ENCODE assay signal across 7 mouse cellular contexts in the genomic region with DNA sequence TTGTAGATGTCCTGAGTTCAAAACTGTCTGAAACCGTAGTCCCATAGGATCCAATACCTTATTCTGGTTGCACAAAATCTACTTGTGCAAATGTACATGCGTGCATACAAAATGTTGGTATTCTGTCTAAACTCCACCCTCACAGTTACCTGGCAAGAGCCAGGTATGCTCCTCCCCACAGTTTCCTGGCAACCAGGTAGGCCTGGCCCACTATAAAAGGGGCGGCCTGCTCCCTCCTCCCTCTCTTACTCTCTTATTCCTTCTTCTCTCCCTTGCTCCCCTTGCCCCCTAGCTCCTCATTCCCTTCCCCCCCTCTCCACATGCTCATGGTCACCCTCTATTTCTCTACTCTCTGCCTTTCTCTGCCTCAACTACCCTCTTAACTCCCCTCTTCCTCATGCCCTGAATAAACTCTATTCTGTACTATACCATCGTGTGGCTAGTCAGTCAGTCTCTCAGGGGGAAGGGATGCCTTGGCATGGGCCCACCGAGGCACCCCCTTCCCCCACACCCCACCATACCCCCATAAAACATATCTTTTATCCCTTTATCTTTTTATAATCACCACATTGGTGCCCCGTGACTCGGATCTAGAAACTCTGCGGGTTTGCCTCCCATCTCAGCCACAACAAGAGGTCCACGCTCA. TPM values are rescaled to one million over a fixed set of nuclear protein-coding genes. Genes with fewer than 3 reads are reported as not detected.
DNase-seq lines count a peak whose midpoint lies in the region; ATAC-seq and TF ChIP-seq lines count a peak whose summit lies in the region.

No protein-coding gene starts in this region.

- no peak for DNase-seq in midbrain, embryonic 10.5 days (ENCODE audit: low spot score)
- DNase-seq in midbrain, postnatal 0 days (ENCODE audit: low spot score): no peak
- no peak for DNase-seq in hindbrain, postnatal 0 days (ENCODE audit: low spot score)
- DNase-seq in lung, embryonic 14.5 days: peak; percentile 22
- DNase-seq in stomach, postnatal 0 days (ENCODE audit: low spot score): peak; percentile 46
- DNase-seq in right cerebral cortex, postnatal 25 days: no peak
- DNase-seq in adrenal gland, postnatal 4 days (ENCODE audit: low spot score in 2 of 2): no peak

- H3K4me1 ChIP-seq in midbrain, embryonic 10.5 days: peaks cover 17% of the 10 kb centered on the region
- peaks cover 4% of the 10 kb centered on the region; the same call in 1 of the 2 replicates for H3K4me1 ChIP-seq in midbrain, postnatal 0 days (ENCODE audit: insufficient read depth, low read length)
- H3K4me1 ChIP-seq in hindbrain, postnatal 0 days (ENCODE audit: insufficient read depth, low read length): peaks cover 7% of the 10 kb centered on the region; the same call in 1 of the 2 replicates
- H3K4me1 ChIP-seq in lung, embryonic 14.5 days (ENCODE audit: insufficient read depth): no peaks in the 10 kb centered on the region; the same call in 1 of the 2 replicates
- no peaks in the 10 kb centered on the region; the same call in 1 of the 2 replicates for H3K4me1 ChIP-seq in stomach, postnatal 0 days (replicated peaks; ENCODE audit: control insufficient read depth, insufficient read depth)

- TF ChIP-seq CTCF in midbrain, postnatal 0 days (IDR thresholded peaks at IDR 0.05): no peak
- no peak for TF ChIP-seq CTCF in hindbrain, postnatal 0 days (IDR thresholded peaks at IDR 0.05; ENCODE audit: low read depth)
- TF ChIP-seq CTCF in lung, embryonic 14.5 days (IDR thresholded peaks at IDR 0.05; ENCODE audit: low read depth): no peak
- no peak for TF ChIP-seq CTCF in stomach, postnatal 0 days (IDR thresholded peaks at IDR 0.05; ENCODE audit: low read depth)

- H3K27ac ChIP-seq in midbrain, embryonic 10.5 days (replicated peaks): peak overlapping the region; percentile 59
- H3K27ac ChIP-seq in midbrain, postnatal 0 days (ENCODE audit: low read depth, low read length): no peak overlapping the region
- 0 out of 2 replicates have a peak overlapping the region, but pooled peaks have one; percentile 22 for H3K27ac ChIP-seq in hindbrain, postnatal 0 days
- peak overlapping the region; percentile 80 for H3K27ac ChIP-seq in lung, embryonic 14.5 days (ENCODE audit: low read depth)
- H3K27ac ChIP-seq in stomach, postnatal 0 days (replicated peaks): no peak overlapping the region

- ATAC-seq in midbrain, postnatal 0 days (ENCODE audit: low FRiP score): no peak
- 0 out of 2 replicates have a peak, but pooled peaks have one; percentile 11 for ATAC-seq in hindbrain, postnatal 0 days
- ATAC-seq in lung, embryonic 14.5 days (ENCODE audit: insufficient read depth): no peak
- peak; percentile 9; the same call in 1 of the 2 replicates for ATAC-seq in stomach, postnatal 0 days (ENCODE audit: low FRiP score, low TSS enrichment)

- H3K4me2 ChIP-seq in midbrain, postnatal 0 days (ENCODE audit: low read depth, low read length, poor library complexity, severe bottlenecking): no peak overlapping the region; the same call in 1 of the 2 replicates
- H3K4me2 ChIP-seq in hindbrain, postnatal 0 days (ENCODE audit: low read depth, low read length): peak overlapping the region; percentile 45
- peak overlapping the region; percentile 51 for H3K4me2 ChIP-seq in lung, embryonic 14.5 days
- H3K4me2 ChIP-seq in stomach, postnatal 0 days (replicated peaks; ENCODE audit: low read depth): peak overlapping the region; percentile 50

- no peak for TF ChIP-seq EP300 in stomach, postnatal 0 days (optimal IDR thresholded peaks at IDR 0.05)

- peak overlapping the region; percentile 41 for H3K4me3 ChIP-seq in midbrain, embryonic 10.5 days
- H3K4me3 ChIP-seq in midbrain, postnatal 0 days (ENCODE audit: low read depth, low read length): no peak overlapping the region
- H3K4me3 ChIP-seq in hindbrain, postnatal 0 days (ENCODE audit: low read length): no peak overlapping the region
- no peak overlapping the region for H3K4me3 ChIP-seq in lung, embryonic 14.5 days (ENCODE audit: low read depth, low read length)
- H3K4me3 ChIP-seq in stomach, postnatal 0 days (ENCODE audit: low read depth, low read length): no peak overlapping the region

- no peaks in the 10 kb centered on the region; the same call in 1 of the 2 replicates for H3K27me3 ChIP-seq in midbrain, embryonic 10.5 days (ENCODE audit: low read depth, poor library complexity, severe bottlenecking)
- H3K27me3 ChIP-seq in midbrain, postnatal 0 days (ENCODE audit: insufficient read depth, low read length): no peaks in the 10 kb centered on the region
- H3K27me3 ChIP-seq in hindbrain, postnatal 0 days (ENCODE audit: insufficient read depth, low read length): no peaks in the 10 kb centered on the region
- no peaks in the 10 kb centered on the region for H3K27me3 ChIP-seq in lung, embryonic 14.5 days (ENCODE audit: insufficient read depth, low read length)
- no peaks in the 10 kb centered on the region for H3K27me3 ChIP-seq in stomach, postnatal 0 days (ENCODE audit: control insufficient read depth, insufficient read depth, low read length)

- no peak overlapping the region for H3K9ac ChIP-seq in midbrain, postnatal 0 days (replicated peaks; ENCODE audit: low read length, poor library complexity, severe bottlenecking)
- no peak overlapping the region for H3K9ac ChIP-seq in hindbrain, postnatal 0 days (replicated peaks; ENCODE audit: low read length)
- peak overlapping the region; percentile 8; the same call in 1 of the 2 replicates for H3K9ac ChIP-seq in lung, embryonic 14.5 days
- H3K9ac ChIP-seq in stomach, postnatal 0 days (ENCODE audit: low read length): no peak overlapping the region; the same call in 1 of the 2 replicates

- no peaks in the 10 kb centered on the region for H3K36me3 ChIP-seq in midbrain, embryonic 10.5 days
- no peaks in the 10 kb centered on the region for H3K36me3 ChIP-seq in midbrain, postnatal 0 days (ENCODE audit: insufficient read depth, low read length)
- H3K36me3 ChIP-seq in hindbrain, postnatal 0 days (ENCODE audit: insufficient read depth, low read length): no peaks in the 10 kb centered on the region
- H3K36me3 ChIP-seq in lung, embryonic 14.5 days (ENCODE audit: insufficient read depth): no peaks in the 10 kb centered on the region
- no peaks in the 10 kb centered on the region for H3K36me3 ChIP-seq in stomach, postnatal 0 days (ENCODE audit: control insufficient read depth, insufficient read depth, low read length)

- WGBS in midbrain, embryonic 10.5 days: 86% methylated on average over 9 of the region's 9 CpGs
- 78% methylated on average over 9 of the region's 9 CpGs for WGBS in midbrain, postnatal 0 days
- 84% methylated on average over 9 of the region's 9 CpGs for WGBS in hindbrain, postnatal 0 days
- 69% methylated on average over 9 of the region's 9 CpGs for WGBS in lung, embryonic 14.5 days
- 71% methylated on average over 9 of the region's 9 CpGs for WGBS in stomach, postnatal 0 days

- H3K9me3 ChIP-seq in midbrain, embryonic 10.5 days (replicated peaks): no peaks in the 10 kb centered on the region
- H3K9me3 ChIP-seq in midbrain, postnatal 0 days (ENCODE audit: low read length): no peaks in the 10 kb centered on the region
- no peaks in the 10 kb centered on the region for H3K9me3 ChIP-seq in hindbrain, postnatal 0 days (ENCODE audit: low read length)
- H3K9me3 ChIP-seq in lung, embryonic 14.5 days (ENCODE audit: low read depth, low read length): no peaks in the 10 kb centered on the region; the same call in 1 of the 2 replicates
- H3K9me3 ChIP-seq in stomach, postnatal 0 days (ENCODE audit: control insufficient read depth, low read length): no peaks in the 10 kb centered on the region

RNA-seq across cellular contexts. Expression of gene Galm, which starts 31.9 kb away (rescaled TPM):
- polyA plus RNA-seq in midbrain, embryonic 10.5 days (2016; fragmentation: Nextera tagmentation; extraction: Ambion mirVana): 8.1 and 9.9 TPM in 2 replicates
- 1.3 and 1.5 TPM in 2 replicates for total RNA-seq in midbrain, postnatal 0 days (2014; rRNA removed)
- polyA plus RNA-seq in midbrain, postnatal 0 days (2015; fragmentation: Nextera tagmentation; extraction: Ambion mirVana): 1.00 and 1.1 TPM in 2 replicates
- 1.9 and 2.6 TPM in 2 replicates for total RNA-seq in hindbrain, postnatal 0 days (2014; rRNA removed)
- polyA plus RNA-seq in hindbrain, postnatal 0 days (2015; fragmentation: Nextera tagmentation; extraction: Ambion mirVana): 2.4 and 2.8 TPM in 2 replicates
- 15.8 and 19.2 TPM in 2 replicates for polyA plus RNA-seq in lung, embryonic 14.5 days (2014; fragmentation: Nextera tagmentation; extraction: Ambion mirVana)
- 31.6 and 34.3 TPM in 2 replicates for polyA plus RNA-seq in stomach, postnatal 0 days (2015; fragmentation: Nextera tagmentation; extraction: Ambion mirVana)
- total RNA-seq in adrenal gland, postnatal 4 days (2021): 10 to 100 TPM; 14.5 to 16.2 TPM

RNA-seq across cellular contexts. Expression of gene Hnrnpll, which starts 33.2 kb away (rescaled TPM):
- 85.2 and 86.7 TPM in 2 replicates for polyA plus RNA-seq in midbrain, embryonic 10.5 days (2016; fragmentation: Nextera tagmentation; extraction: Ambion mirVana)
- total RNA-seq in midbrain, postnatal 0 days (2014; rRNA removed): 56.1 and 64.5 TPM in 2 replicates
- polyA plus RNA-seq in midbrain, postnatal 0 days (2015; fragmentation: Nextera tagmentation; extraction: Ambion mirVana): 36.3 and 38.5 TPM in 2 replicates
- total RNA-seq in hindbrain, postnatal 0 days (2014; rRNA removed): 41.8 and 52.7 TPM in 2 replicates
- polyA plus RNA-seq in hindbrain, postnatal 0 days (2015; fragmentation: Nextera tagmentation; extraction: Ambion mirVana): 40.0 and 40.2 TPM in 2 replicates
- polyA plus RNA-seq in lung, embryonic 14.5 days (2014; fragmentation: Nextera tagmentation; extraction: Ambion mirVana): 92.3 and 93.1 TPM in 2 replicates
- 18.3 and 20.9 TPM in 2 replicates for polyA plus RNA-seq in stomach, postnatal 0 days (2015; fragmentation: Nextera tagmentation; extraction: Ambion mirVana)
- 10 to 100 TPM; 72.6 to 73.0 TPM for total RNA-seq in adrenal gland, postnatal 4 days (2021)

Comparison
In these comparisons a context has a peak if more than half of its experiments do, and no peak if none do; other contexts are left out.
1. H3K27ac ChIP-seq: peak in midbrain, embryonic 10.5 days (single experiment), hindbrain, postnatal 0 days (single experiment) and lung, embryonic 14.5 days (single experiment); none in midbrain, postnatal 0 days (single experiment) and stomach, postnatal 0 days (single experiment).
2. DNase-seq: peak in lung, embryonic 14.5 days (single experiment) and stomach, postnatal 0 days (single experiment); none in midbrain, embryonic 10.5 days (single experiment), midbrain, postnatal 0 days (single experiment), hindbrain, postnatal 0 days (single experiment), right cerebral cortex, postnatal 25 days (single experiment) and adrenal gland, postnatal 4 days (0 of 2).
3. ATAC-seq: peak in hindbrain, postnatal 0 days (single experiment) and stomach, postnatal 0 days (single experiment); none in midbrain, postnatal 0 days (single experiment) and lung, embryonic 14.5 days (single experiment).